Comparison of ENCODE assay signal across 11 mouse cellular contexts in genomic region chr6:41702928-41703327, GRCm38 (mm10). TPM values are rescaled to one million over a fixed set of nuclear protein-coding genes. Genes with fewer than 3 reads are reported as not detected.
DNase-seq lines count a peak whose midpoint lies in the region; ATAC-seq and TF ChIP-seq lines count a peak whose summit lies in the region.
"Had no signal": no experiment of that assay in that cellular context is flagged by ENCODE, and none has a peak within 500 bp of the region (broad histone marks: within the 10 kb centered on the region; RNA-seq: fewer than 3 reads in every experiment).

No protein-coding gene starts in this region.

- no peak overlapping the region for H3K27ac ChIP-seq in kidney, embryonic 15.5 days
- no peak overlapping the region for H3K27ac ChIP-seq in layer of hippocampus, adult 2 months
- no peak overlapping the region for H3K27ac ChIP-seq in hindbrain, embryonic 10.5 days
- H3K27ac ChIP-seq: limb, embryonic 12.5 days had no signal

- no peak overlapping the region for H3K4me3 ChIP-seq in kidney, embryonic 15.5 days (replicated peaks)
- no peak overlapping the region for H3K4me3 ChIP-seq in layer of hippocampus, adult 2 months
- no peak overlapping the region for H3K4me3 ChIP-seq in hindbrain, embryonic 10.5 days
- H3K4me3 ChIP-seq: limb, embryonic 12.5 days had no signal

- peak; percentile 15 for DNase-seq in T-cell, adult 2 months (ENCODE audit: low spot score)
- DNase-seq in layer of hippocampus, adult 2 months (ENCODE audit: low spot score in 2 of 2): no peak
- no peak for DNase-seq in cerebellum, adult 11-12 months
- DNase-seq in retina, postnatal 1 day: no peak
- no peak for DNase-seq in hindbrain, embryonic 10.5 days (ENCODE audit: low spot score)
- DNase-seq: adrenal gland, postnatal 14 days had no signal

- no peaks in the 10 kb centered on the region for H3K27me3 ChIP-seq in kidney, embryonic 15.5 days
- no peaks in the 10 kb centered on the region for H3K27me3 ChIP-seq in hindbrain, embryonic 10.5 days (ENCODE audit: insufficient read depth, poor library complexity, severe bottlenecking)
- H3K27me3 ChIP-seq: limb, embryonic 12.5 days had no signal

- 71% methylated on average over 2 of the region's 2 CpGs for WGBS in kidney, embryonic 15.5 days
- 79% methylated on average over 2 of the region's 2 CpGs for WGBS in hindbrain, embryonic 10.5 days

- H3K4me2 ChIP-seq in kidney, embryonic 15.5 days: no peak overlapping the region
- H3K4me2 ChIP-seq: limb, embryonic 12.5 days had no signal

- H3K9ac ChIP-seq in kidney, embryonic 15.5 days: no peak overlapping the region
- H3K9ac ChIP-seq: limb, embryonic 12.5 days had no signal

- H3K36me3 ChIP-seq in kidney, embryonic 15.5 days: no peaks in the 10 kb centered on the region
- H3K36me3 ChIP-seq in hindbrain, embryonic 10.5 days: no peaks in the 10 kb centered on the region
- H3K36me3 ChIP-seq: limb, embryonic 12.5 days had no signal

- H3K9me3 ChIP-seq in kidney, embryonic 15.5 days (replicated peaks): no peaks in the 10 kb centered on the region
- H3K9me3 ChIP-seq in hindbrain, embryonic 10.5 days: no peaks in the 10 kb centered on the region
- H3K9me3 ChIP-seq: limb, embryonic 12.5 days had no signal

- ATAC-seq in CD4-positive, CD25-positive, alpha-beta regulatory T cell, adult 4 months: peak; percentile 61
- peak; percentile 44; the same call in 1 of the 2 replicates for ATAC-seq in kidney, embryonic 15.5 days (replicated peaks; ENCODE audit: low FRiP score)
- ATAC-seq in megakaryocyte-erythroid progenitor cell, adult 5-6 weeks (replicated peaks; ENCODE audit: low FRiP score, low TSS enrichment, poor library complexity, severe bottlenecking): peak; percentile 53

- no peak for TF ChIP-seq CTCF in layer of hippocampus, adult 2 months (conservative IDR thresholded peaks at IDR 0.05)

- 0 out of 2 replicates have a peak, but pooled peaks cover 2% of the 10 kb centered on the region for H3K4me1 ChIP-seq in kidney, embryonic 15.5 days
- H3K4me1 ChIP-seq in hindbrain, embryonic 10.5 days (replicated peaks): no peaks in the 10 kb centered on the region
- H3K4me1 ChIP-seq: limb, embryonic 12.5 days had no signal

RNA-seq across cellular contexts. Expression of gene Kel, which starts 1.2 kb away (rescaled TPM):
- polyA plus RNA-seq in CD4-positive, CD25-positive, alpha-beta regulatory T cell, adult 4 months (2017; shearing (Covaris generic)): not detected
- 3.7 and 5.8 TPM in 2 replicates for polyA plus RNA-seq in kidney, embryonic 15.5 days (2015; fragmentation: Nextera tagmentation; extraction: Ambion mirVana)
- total RNA-seq in megakaryocyte-erythroid progenitor cell, adult 5-6 weeks (2014; fragmentation: Nextera tagmentation): 302 and 549 TPM in 2 replicates
- 63.8 and 132 TPM in 2 replicates for total RNA-seq in megakaryocyte-erythroid progenitor cell, adult 5-6 weeks (2017)
- total RNA-seq in layer of hippocampus, adult 2 months (2021): not detected
- 7.2 and 9.8 TPM in 2 replicates for polyA plus RNA-seq in hindbrain, embryonic 10.5 days (2016; fragmentation: Nextera tagmentation; extraction: Ambion mirVana)

RNA-seq across cellular contexts. Expression of gene Llcfc1, which starts 18.7 kb away (rescaled TPM):
- polyA plus RNA-seq in CD4-positive, CD25-positive, alpha-beta regulatory T cell, adult 4 months (2017; shearing (Covaris generic)): not detected
- 0.22 TPM in 1 of 2 replicates, not detected in the other for polyA plus RNA-seq in kidney, embryonic 15.5 days (2015; fragmentation: Nextera tagmentation; extraction: Ambion mirVana)
- not detected in 2 replicates for total RNA-seq in megakaryocyte-erythroid progenitor cell, adult 5-6 weeks (2014; fragmentation: Nextera tagmentation)
- not detected in 2 replicates for total RNA-seq in megakaryocyte-erythroid progenitor cell, adult 5-6 weeks (2017)
- total RNA-seq in layer of hippocampus, adult 2 months (2021): not detected
- not detected in 2 replicates for polyA plus RNA-seq in hindbrain, embryonic 10.5 days (2016; fragmentation: Nextera tagmentation; extraction: Ambion mirVana)
- total RNA-seq: adrenal gland, postnatal 14 days had no signal
- polyA plus RNA-seq: limb, embryonic 12.5 days; neural tube, embryonic 14.5 days had no signal

RNA-seq across cellular contexts. Expression of gene Trpv5, which starts 22.4 kb away (rescaled TPM):
- not detected for polyA plus RNA-seq in CD4-positive, CD25-positive, alpha-beta regulatory T cell, adult 4 months (2017; shearing (Covaris generic))
- polyA plus RNA-seq in kidney, embryonic 15.5 days (2015; fragmentation: Nextera tagmentation; extraction: Ambion mirVana): 1.5 and 1.8 TPM in 2 replicates
- 0.82 and 1.5 TPM in 2 replicates for total RNA-seq in megakaryocyte-erythroid progenitor cell, adult 5-6 weeks (2014; fragmentation: Nextera tagmentation)
- 1.0 TPM in 1 of 2 replicates, not detected in the other for total RNA-seq in megakaryocyte-erythroid progenitor cell, adult 5-6 weeks (2017)
- total RNA-seq in layer of hippocampus, adult 2 months (2021): not detected
- polyA plus RNA-seq in hindbrain, embryonic 10.5 days (2016; fragmentation: Nextera tagmentation; extraction: Ambion mirVana): not detected in 2 replicates
- total RNA-seq: adrenal gland, postnatal 14 days had no signal
- polyA plus RNA-seq: limb, embryonic 12.5 days; neural tube, embryonic 14.5 days had no signal
